Mouse (Mus musculus): ENCODE results near the gene Gm16181. TPM values are rescaled to one million over a fixed set of nuclear protein-coding genes. Genes with fewer than 3 reads are reported as not detected.

Gene Gm16181
- polyA plus RNA-seq, 1 experiment = 1.2 TPM

GRCm38 (mm10) chr17:35201787-35202186 is 18.8 kb upstream of the Gm16181 start, which contains the start of gene Tnf:
TSS of gene Tnf (minus strand) at chr17:35202007.
- H3K4me1 ChIP-seq (ENCODE audit: control insufficient read depth, insufficient read depth, low read length) = no peaks in the 10 kb centered on the region
- TF ChIP-seq POLR2A (IDR thresholded peaks at IDR 0.05; ENCODE audit: borderline replicate concordance, extremely low read depth, low read depth, low read length) (peak; percentile 59; the same call in 1 of the 2 replicates), CTCF (IDR thresholded peaks at IDR 0.05; ENCODE audit: insufficient read depth, low read length) (no peak)

DNA sequence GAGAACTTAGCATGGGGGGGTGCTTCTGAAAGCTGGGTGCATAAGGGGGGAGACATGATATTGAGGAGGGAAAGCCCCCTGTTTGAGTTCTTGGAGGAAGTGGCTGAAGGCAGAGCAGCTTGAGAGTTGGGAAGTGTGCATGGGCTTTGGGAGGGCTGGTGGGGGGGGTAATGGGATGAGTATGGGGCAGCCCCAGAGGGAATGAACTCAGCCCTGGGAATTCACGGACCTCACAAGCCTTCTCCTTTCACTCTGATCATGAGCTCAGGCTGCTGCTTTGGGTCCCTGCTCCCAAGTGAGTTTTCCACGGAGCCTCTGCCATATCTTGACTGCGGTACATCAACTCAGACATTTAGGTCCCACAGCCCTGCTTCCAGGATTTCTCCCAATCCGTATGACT is 18.2 kb upstream of the Gm16181 start:
- TF ChIP-seq CTCF (IDR thresholded peaks at IDR 0.05; ENCODE audit: insufficient read depth, low read length) = no peak
- no peak for TF ChIP-seq POLR2A (IDR thresholded peaks at IDR 0.05; ENCODE audit: borderline replicate concordance, extremely low read depth, low read depth, low read length)
- no peak for DNase-seq
- Histone ChIP-seq H3K4me3 (replicated peaks; ENCODE audit: extremely low read depth, low read depth, low read length) (no peak overlapping the region), H3K4me1 (ENCODE audit: control insufficient read depth, insufficient read depth, low read length) (no peaks in the 10 kb centered on the region)
- WGBS = 76% methylated on average over 4 of the region's 4 CpGs

More at GRCm38 (mm10) chr17:35201787-35202186, 18.8 kb upstream of the Gm16181 start, which contains the start of gene Tnf:
- H3K4me3 ChIP-seq (replicated peaks; ENCODE audit: extremely low read depth, low read depth, low read length) = peak within 1 kb of the TSS; percentile 22
- no peak for DNase-seq
- WGBS = 29% methylated on average over 13 of the region's 13 CpGs

- 57% methylated on average over 20 of the region's 20 CpGs for WGBS
- H3K4me3 ChIP-seq (replicated peaks; ENCODE audit: extremely low read depth, low read depth, low read length) = peak within 1 kb of the TSS; percentile 20
- 0 out of 2 replicates have a peak, but pooled peaks cover 3% of the 10 kb centered on the region for H3K4me1 ChIP-seq (ENCODE audit: control insufficient read depth, insufficient read depth, low read length)
- no peak for DNase-seq
- TF ChIP-seq POLR2A (IDR thresholded peaks at IDR 0.05; ENCODE audit: borderline replicate concordance, extremely low read depth, low read depth, low read length) = no peak
- no peak for TF ChIP-seq CTCF (IDR thresholded peaks at IDR 0.05; ENCODE audit: insufficient read depth, low read length)
These were observed 15.9 kb upstream of the Gm16181 start, which contains the start of gene Lta for GRCm38 (mm10) chr17:35204494-35205379. TSS of gene Lta (minus strand) at chr17:35205351.

DNA sequence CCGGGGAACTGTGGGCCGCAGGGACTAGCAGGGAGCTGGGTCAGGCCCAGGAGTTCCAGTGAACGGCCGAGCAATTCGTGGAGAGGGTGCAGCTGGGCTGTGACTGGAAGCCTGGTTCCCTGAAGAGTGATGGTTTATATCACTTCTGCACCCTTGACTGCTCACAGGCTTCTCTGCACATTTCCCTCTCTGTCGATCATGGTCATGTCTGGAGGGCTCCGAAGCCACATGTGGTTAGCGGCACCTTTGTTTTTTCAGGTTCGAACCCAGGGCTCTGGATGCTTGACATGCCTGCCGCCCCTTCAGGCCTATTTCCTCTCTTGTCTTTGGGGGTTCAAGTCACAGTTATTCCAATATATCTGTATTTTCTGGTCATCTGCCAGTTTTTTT is 15.3 kb upstream of the Gm16181 start:
- no peak for TF ChIP-seq POLR2A (IDR thresholded peaks at IDR 0.05; ENCODE audit: borderline replicate concordance, extremely low read depth, low read depth, low read length)
- no peak for TF ChIP-seq CTCF (IDR thresholded peaks at IDR 0.05; ENCODE audit: insufficient read depth, low read length)
- 67% methylated on average over 10 of the region's 10 CpGs for WGBS
- no peak for DNase-seq
- 0 out of 2 replicates have a peak, but pooled peaks cover 3% of the 10 kb centered on the region for H3K4me1 ChIP-seq (ENCODE audit: control insufficient read depth, insufficient read depth, low read length)
- no peak overlapping the region for H3K4me3 ChIP-seq (replicated peaks; ENCODE audit: extremely low read depth, low read depth, low read length)

GRCm38 (mm10) chr17:35209785-35210535 is 10.7 kb upstream of the Gm16181 start:
- DNase-seq = no peak
- WGBS = 56% methylated on average over 12 of the region's 12 CpGs
- TF ChIP-seq CTCF (IDR thresholded peaks at IDR 0.05; ENCODE audit: insufficient read depth, low read length) (no peak), POLR2A (IDR thresholded peaks at IDR 0.05; ENCODE audit: borderline replicate concordance, extremely low read depth, low read depth, low read length) (no peak)
- no peak overlapping the region for H3K4me3 ChIP-seq (replicated peaks; ENCODE audit: extremely low read depth, low read depth, low read length)
- 0 out of 2 replicates have a peak, but pooled peaks cover 7% of the 10 kb centered on the region for H3K4me1 ChIP-seq (ENCODE audit: control insufficient read depth, insufficient read depth, low read length)

GRCm38 (mm10) chr17:35210593-35210992 is 10.0 kb upstream of the Gm16181 start:
- Histone ChIP-seq H3K4me3 (replicated peaks; ENCODE audit: extremely low read depth, low read depth, low read length) (no peak overlapping the region), H3K4me1 (ENCODE audit: control insufficient read depth, insufficient read depth, low read length) (0 out of 2 replicates have a peak, but pooled peaks cover 7% of the 10 kb centered on the region)
- no peak for TF ChIP-seq CTCF (IDR thresholded peaks at IDR 0.05; ENCODE audit: insufficient read depth, low read length)
- no peak for TF ChIP-seq POLR2A (IDR thresholded peaks at IDR 0.05; ENCODE audit: borderline replicate concordance, extremely low read depth, low read depth, low read length)
- 43% methylated on average over 3 of the region's 3 CpGs for WGBS
- DNase-seq = no peak

- Histone ChIP-seq H3K4me1 (ENCODE audit: control insufficient read depth, insufficient read depth, low read length) (0 out of 2 replicates have a peak, but pooled peaks cover 7% of the 10 kb centered on the region), H3K4me3 (replicated peaks; ENCODE audit: extremely low read depth, low read depth, low read length) (no peak overlapping the region)
- TF ChIP-seq POLR2A (IDR thresholded peaks at IDR 0.05; ENCODE audit: borderline replicate concordance, extremely low read depth, low read depth, low read length) (no peak), CTCF (IDR thresholded peaks at IDR 0.05; ENCODE audit: insufficient read depth, low read length) (no peak)
- DNase-seq = no peak
- 92% methylated on average over 5 of the region's 5 CpGs for WGBS
These were observed 7.6 kb upstream of the Gm16181 start for GRCm38 (mm10) chr17:35213071-35213470.

DNA sequence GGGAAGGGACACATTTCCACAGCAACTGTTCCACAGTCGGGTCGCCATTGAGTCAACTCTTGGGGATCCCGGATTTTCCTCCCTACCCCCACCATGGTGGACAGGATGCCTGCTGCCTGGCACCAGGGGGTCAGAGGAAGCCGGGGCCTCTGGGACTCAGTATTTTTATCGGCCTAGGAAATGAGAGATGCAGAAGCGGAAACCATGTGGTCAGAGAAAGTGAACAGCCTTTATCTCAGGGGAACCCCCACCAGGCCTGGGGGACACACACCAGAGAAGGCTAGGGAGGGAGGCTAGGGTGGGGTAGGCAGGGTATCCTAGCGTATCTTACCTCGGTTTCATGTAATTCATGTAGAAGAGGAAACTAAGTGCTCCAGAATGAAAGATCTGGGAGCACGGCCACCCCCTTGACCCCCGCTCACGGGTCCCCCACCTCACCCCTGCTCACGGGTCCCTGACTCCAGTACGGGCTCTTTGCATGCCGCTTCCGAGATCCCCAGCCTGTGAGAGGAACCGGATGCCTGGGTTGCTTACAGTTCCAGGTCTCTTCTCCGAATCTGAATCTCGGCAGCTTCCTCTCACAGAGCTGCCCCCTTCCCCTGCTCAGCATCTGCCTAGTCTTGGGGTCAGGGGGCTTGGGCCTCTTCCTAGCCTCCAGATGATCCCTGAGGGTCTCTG is 2.0 kb upstream of the Gm16181 start:
- 44% methylated on average over 18 of the region's 18 CpGs for WGBS
- H3K4me1 ChIP-seq (ENCODE audit: control insufficient read depth, insufficient read depth, low read length) = peaks cover 20% of the 10 kb centered on the region
- H3K4me3 ChIP-seq (replicated peaks; ENCODE audit: extremely low read depth, low read depth, low read length) = no peak overlapping the region
- TF ChIP-seq CTCF (IDR thresholded peaks at IDR 0.05; ENCODE audit: insufficient read depth, low read length) (no peak), POLR2A (IDR thresholded peaks at IDR 0.05; ENCODE audit: borderline replicate concordance, extremely low read depth, low read depth, low read length) (no peak)
- no peak for DNase-seq

GRCm38 (mm10) chr17:35219601-35220041 is 1.0 kb upstream of the Gm16181 start:
- Histone ChIP-seq H3K4me1 (ENCODE audit: control insufficient read depth, insufficient read depth, low read length) (peaks cover 20% of the 10 kb centered on the region), H3K4me3 (replicated peaks; ENCODE audit: extremely low read depth, low read depth, low read length) (no peak overlapping the region)
- 42% methylated on average over 6 of the region's 6 CpGs for WGBS
- DNase-seq = no peak
- no peak for TF ChIP-seq CTCF (IDR thresholded peaks at IDR 0.05; ENCODE audit: insufficient read depth, low read length)
- no peak for TF ChIP-seq POLR2A (IDR thresholded peaks at IDR 0.05; ENCODE audit: borderline replicate concordance, extremely low read depth, low read depth, low read length)

All from lung, adult 2 months (tissue).